In genomic region chr17:87152984-87153383, GRCm38 (mm10) we compare ENCODE assay signal across 18 mouse cellular contexts. TPM values are rescaled to one million over a fixed set of nuclear protein-coding genes. Genes with fewer than 3 reads are reported as not detected.
DNase-seq lines count a peak whose midpoint lies in the region; ATAC-seq lines count a peak whose summit lies in the region.
"Had no signal": no experiment of that assay in that cellular context is flagged by ENCODE, and none has a peak within 500 bp of the region (broad histone marks: within the 10 kb centered on the region; RNA-seq: fewer than 3 reads in every experiment).

No protein-coding gene starts in this region.

- 24% methylated on average over 5 of the region's 5 CpGs for WGBS in heart, embryonic 16.5 days
- 24% methylated on average over 5 of the region's 5 CpGs for WGBS in heart, embryonic 12.5 days

- H3K27ac ChIP-seq in heart, embryonic 16.5 days (ENCODE audit: low read length) = peak overlapping the region; percentile 48
- no peak overlapping the region for H3K27ac ChIP-seq in heart, embryonic 12.5 days (ENCODE audit: poor library complexity, severe bottlenecking)
- H3K27ac ChIP-seq: embryonic facial prominence, embryonic 12.5 days; forebrain, embryonic 10.5 days; hindbrain, embryonic 10.5 days; kidney, embryonic 15.5 days; limb, embryonic 12.5 days had no signal

- peak; percentile 22 for DNase-seq in CD4-positive, CD25-positive, alpha-beta regulatory T cell, adult 2 months (ENCODE audit: low read depth, low spot score)
- peak; percentile 57 to 61 for DNase-seq in thymus, postnatal 10 days (ENCODE audit: low spot score in 2 of 2)
- no peak for DNase-seq in Muller cell, postnatal 12 days (ENCODE audit: inconsistent ontology term)
- DNase-seq in layer of hippocampus, postnatal 36 days = no peak
- DNase-seq: adrenal gland, postnatal 36 days; cerebellum, adult 9-10 months; gastrocnemius, postnatal 36 days had no signal

- no peak for ATAC-seq in CD4-positive, CD25-positive, alpha-beta regulatory T cell, adult 4 months
- peak; percentile 63 for ATAC-seq in heart, embryonic 16.5 days (replicated peaks; ENCODE audit: extremely low read depth, insufficient read depth, low FRiP score)
- ATAC-seq in heart, embryonic 12.5 days (ENCODE audit: insufficient number of reproducible peaks, low FRiP score) = no peak
- ATAC-seq in hematopoietic stem cell, adult 5-6 weeks (replicated peaks in 1 of 2; ENCODE audit: insufficient read depth in 1 of 2, low FRiP score in 2 of 2, low TSS enrichment in 1 of 2, low read depth in 1 of 2, poor library complexity in 2 of 2, severe bottlenecking in 2 of 2) = peak; percentile 33 to 46; a peak in 2 of 4 replicates
- ATAC-seq: inflammation-experienced regulatory T-cells, adult 6 months had no signal

- H3K36me3 ChIP-seq in heart, embryonic 16.5 days (ENCODE audit: control insufficient read depth, insufficient read depth) = no peaks in the 10 kb centered on the region
- H3K36me3 ChIP-seq in heart, embryonic 12.5 days = no peaks in the 10 kb centered on the region
- H3K36me3 ChIP-seq: embryonic facial prominence, embryonic 12.5 days; forebrain, embryonic 10.5 days; hindbrain, embryonic 10.5 days; kidney, embryonic 15.5 days; limb, embryonic 12.5 days had no signal

- no peaks in the 10 kb centered on the region for H3K27me3 ChIP-seq in heart, embryonic 16.5 days (ENCODE audit: control insufficient read depth, insufficient read depth, low read length)
- no peaks in the 10 kb centered on the region for H3K27me3 ChIP-seq in heart, embryonic 12.5 days (replicated peaks)
- H3K27me3 ChIP-seq: embryonic facial prominence, embryonic 12.5 days; kidney, embryonic 15.5 days; limb, embryonic 12.5 days had no signal

- no peak overlapping the region for H3K4me3 ChIP-seq in heart, embryonic 16.5 days (ENCODE audit: low read length)
- no peak overlapping the region for H3K4me3 ChIP-seq in heart, embryonic 12.5 days
- H3K4me3 ChIP-seq: embryonic facial prominence, embryonic 12.5 days; forebrain, embryonic 10.5 days; hindbrain, embryonic 10.5 days; kidney, embryonic 15.5 days; limb, embryonic 12.5 days; megakaryocyte, embryonic 14.5 days had no signal

- H3K9me3 ChIP-seq in heart, embryonic 16.5 days (replicated peaks; ENCODE audit: control insufficient read depth, low read length) = no peaks in the 10 kb centered on the region
- H3K9me3 ChIP-seq in heart, embryonic 12.5 days (replicated peaks) = no peaks in the 10 kb centered on the region
- H3K9me3 ChIP-seq: embryonic facial prominence, embryonic 12.5 days; forebrain, embryonic 10.5 days; hindbrain, embryonic 10.5 days; kidney, embryonic 15.5 days; limb, embryonic 12.5 days had no signal

- peaks cover 11% of the 10 kb centered on the region for H3K4me1 ChIP-seq in heart, embryonic 16.5 days (ENCODE audit: control insufficient read depth, insufficient read depth, low read length)
- H3K4me1 ChIP-seq in heart, embryonic 12.5 days (replicated peaks) = peaks cover 20% of the 10 kb centered on the region; the same call in 1 of the 2 replicates
- H3K4me1 ChIP-seq: embryonic facial prominence, embryonic 12.5 days; forebrain, embryonic 10.5 days had no signal

- H3K4me2 ChIP-seq in heart, embryonic 16.5 days (ENCODE audit: low read depth, low read length) = no peak overlapping the region
- no peak overlapping the region for H3K4me2 ChIP-seq in heart, embryonic 12.5 days
- H3K4me2 ChIP-seq: embryonic facial prominence, embryonic 12.5 days; kidney, embryonic 15.5 days; limb, embryonic 12.5 days had no signal

- H3K9ac ChIP-seq in heart, embryonic 16.5 days (ENCODE audit: low read length) = no peak overlapping the region
- no peak overlapping the region for H3K9ac ChIP-seq in heart, embryonic 12.5 days
- H3K9ac ChIP-seq: embryonic facial prominence, embryonic 12.5 days; kidney, embryonic 15.5 days; limb, embryonic 12.5 days had no signal

RNA-seq across cellular contexts. Expression of gene Socs5, which starts 45.5 kb away (rescaled TPM):
- 1 to 10 TPM; 8.7 to 9.3 TPM for polyA plus RNA-seq in CD4-positive, CD25-positive, alpha-beta regulatory T cell, adult 4 months (2017; shearing (Covaris generic))
- 10.8 and 12.1 TPM in 2 replicates for polyA plus RNA-seq in heart, embryonic 16.5 days (2015; fragmentation: Nextera tagmentation; extraction: Ambion mirVana)
- polyA plus RNA-seq in heart, embryonic 12.5 days (2016; fragmentation: Nextera tagmentation; extraction: Ambion mirVana) = 13.5 and 17.0 TPM in 2 replicates
- total RNA-seq in hematopoietic stem cell, adult 5-6 weeks (2017) = 16.4 and 20.0 TPM in 2 replicates
- total RNA-seq in layer of hippocampus, postnatal 36 days (2021) = 100 to 1,000 TPM; 102 to 112 TPM

Comparison
In these comparisons a context has a peak if more than half of its experiments do, and no peak if none do; other contexts are left out.
1. ATAC-seq: peak in heart, embryonic 16.5 days (single experiment) and hematopoietic stem cell, adult 5-6 weeks (2 of 2); none in CD4-positive, CD25-positive, alpha-beta regulatory T cell, adult 4 months (single experiment) and heart, embryonic 12.5 days (single experiment).
2. DNase-seq: peak in CD4-positive, CD25-positive, alpha-beta regulatory T cell, adult 2 months (single experiment) and thymus, postnatal 10 days (2 of 2); none in Muller cell, postnatal 12 days (single experiment) and layer of hippocampus, postnatal 36 days (0 of 2).